Mouse (Mus musculus) heart, adult 2 months (tissue): ENCODE measurements at regions not wholly inside any gene's neighbourhood (a gene's known extent, or its start where the extent isn't known, plus 50 kb on each side); places are given as distances from the start of the nearest gene placed in this dataset.

Experiments
- CTCF ChIP-seq: fragments of 200-600 bp; IDR thresholded peaks from 2 replicates; pipeline ENCODE4 v1.8.1; 2022; ENCODE audit warnings: antibody characterized with exemption, mild to moderate bottlenecking, moderate library complexity
- POLR2A ChIP-seq: fragments of 200-500 bp; IDR thresholded peaks from 2 replicates; pipeline ENCODE4 v1.6.1; 2011; ENCODE audit warnings: mild to moderate bottlenecking, low read depth, low read length, control low read depth; ENCODE audit not compliant: insufficient read depth

- TF ChIP-seq POLR2A (no peak), CTCF (no peak)
Observed at GRCm38 (mm10) chr14:99708066-99708465, 409.6 kb downstream of the Klf5 start.
